Mouse (Mus musculus) embryo, embryonic 10 days (tissue): Measurements from ENCODE around the gene Myrip.
"Not testable (repeated sequence)": the region's sequence is repeated elsewhere in the genome, so short reads cannot be mapped to it uniquely, and the experiment has no call there.

Experiments used
- DNase-seq: peaks from one replicate; pipeline ENCODE4 v3.0.0-alpha.2; 2015; ENCODE audit warnings: low spot score

Gene Myrip

GRCm38 (mm10) chr9:120301213-120301612 lies at the start of gene Myrip:
Myrip (plus strand) TSS chr9:120301513.
- DNase-seq, result not testable (repeated sequence)

DNA sequence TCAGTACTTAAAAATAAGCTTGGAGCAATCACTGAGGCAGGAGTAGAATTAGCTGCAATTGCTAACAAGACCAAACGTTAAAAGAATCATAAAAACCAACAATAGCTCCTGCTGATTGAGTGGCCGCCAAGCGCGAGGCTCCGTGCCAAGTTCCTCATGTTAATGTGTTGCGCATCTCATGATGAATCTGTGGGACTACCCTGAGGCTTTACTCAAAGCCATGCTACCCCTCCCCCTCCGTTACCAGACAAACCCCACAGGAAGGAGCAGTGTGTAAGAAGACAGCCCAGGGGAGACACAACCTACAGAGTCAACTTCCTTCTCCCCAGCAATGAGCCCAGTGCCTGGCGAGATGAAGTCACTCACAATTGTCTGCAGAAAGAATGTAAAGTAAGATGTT lies 41.5 kb upstream of the Myrip start:
- DNase-seq, result no peak

DNA sequence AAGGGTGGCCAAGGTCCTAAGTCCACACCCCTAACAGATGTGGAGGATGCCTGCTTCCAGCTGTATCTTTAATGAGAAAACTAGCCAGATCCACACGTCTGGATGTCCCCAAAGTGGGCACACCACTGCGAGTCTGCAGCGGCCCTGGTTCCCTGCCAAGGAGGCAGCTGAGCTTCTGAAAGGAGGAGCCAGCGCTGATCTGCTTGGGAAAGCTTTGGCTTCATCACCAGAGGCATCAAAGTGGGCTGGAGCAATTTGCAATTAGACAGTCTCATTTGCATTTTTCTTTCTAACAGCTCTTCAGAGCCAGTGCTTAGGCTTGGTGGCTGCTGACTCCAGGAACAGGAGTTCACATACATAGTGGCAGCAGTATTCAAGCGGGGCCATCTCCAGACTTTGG lies 37.3 kb upstream of the Myrip start:
- no peak for DNase-seq

DNA sequence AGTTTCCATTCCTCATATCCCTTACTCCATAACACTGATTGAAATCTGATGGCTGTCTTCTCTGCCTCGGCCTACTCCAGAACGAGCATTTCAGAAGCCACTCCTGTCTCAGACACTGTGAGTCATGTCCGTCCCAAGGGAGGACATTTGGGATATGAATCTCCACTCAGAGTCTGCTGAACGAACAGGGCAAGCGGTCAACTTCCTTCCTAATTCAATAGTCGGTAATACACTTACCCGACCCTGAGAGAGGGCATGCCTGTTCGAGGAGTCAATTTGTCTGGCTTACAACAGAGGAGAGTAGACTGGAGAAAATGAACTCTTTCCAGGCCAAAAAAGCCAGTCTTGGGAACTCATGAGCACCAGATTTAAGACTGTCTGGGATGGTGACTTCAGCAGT lies 28.2 kb upstream of the Myrip start:
- no peak for DNase-seq

GRCm38 (mm10) chr9:120275226-120275625 lies 26.1 kb upstream of the Myrip start:
- DNase-seq, result no peak

DNA sequence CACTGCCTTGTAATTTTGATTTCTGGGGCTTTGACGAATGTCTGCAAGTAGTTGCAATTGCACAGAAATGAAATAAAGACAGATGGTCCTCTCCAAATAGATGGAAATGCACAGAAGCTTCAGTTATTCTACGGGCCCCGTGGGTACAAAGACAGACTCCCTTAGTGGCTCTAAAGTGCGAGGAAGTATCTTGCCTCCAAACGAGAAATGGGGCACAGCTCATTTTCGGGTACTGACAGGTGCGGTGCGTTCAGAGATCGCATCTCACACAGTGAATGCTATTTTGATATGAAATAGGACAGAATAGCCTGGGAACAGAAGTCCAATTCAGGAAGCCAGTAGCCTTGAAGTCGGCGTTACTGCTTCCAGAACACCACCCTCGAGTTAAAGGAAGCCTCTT lies 20.2 kb upstream of the Myrip start:
- no peak for DNase-seq

GRCm38 (mm10) chr9:120282461-120283047 lies 18.8 kb upstream of the Myrip start:
- no peak for DNase-seq

- DNase-seq, result no peak
These were observed 17.8 kb upstream of the Myrip start for GRCm38 (mm10) chr9:120283556-120283955.

DNA sequence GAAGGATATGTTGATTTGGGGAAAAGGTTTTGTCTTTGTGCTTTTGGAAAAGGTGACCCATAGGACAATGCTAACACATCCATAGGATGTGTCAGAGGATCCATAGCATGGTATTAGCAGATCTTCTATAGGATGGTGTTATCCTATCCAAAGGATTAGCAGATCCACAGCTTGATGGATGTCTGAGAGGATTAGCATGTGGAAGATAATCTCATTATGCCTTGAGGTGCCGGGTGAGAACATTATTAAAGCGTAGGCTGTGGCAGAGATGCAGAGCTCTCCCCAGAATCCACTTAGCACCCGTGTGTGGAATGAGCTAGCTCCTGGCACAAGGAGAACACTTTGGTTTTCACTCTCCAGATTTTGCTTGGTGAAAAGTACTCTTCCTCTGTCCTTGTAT lies 13.3 kb upstream of the Myrip start:
- no peak for DNase-seq

DNA sequence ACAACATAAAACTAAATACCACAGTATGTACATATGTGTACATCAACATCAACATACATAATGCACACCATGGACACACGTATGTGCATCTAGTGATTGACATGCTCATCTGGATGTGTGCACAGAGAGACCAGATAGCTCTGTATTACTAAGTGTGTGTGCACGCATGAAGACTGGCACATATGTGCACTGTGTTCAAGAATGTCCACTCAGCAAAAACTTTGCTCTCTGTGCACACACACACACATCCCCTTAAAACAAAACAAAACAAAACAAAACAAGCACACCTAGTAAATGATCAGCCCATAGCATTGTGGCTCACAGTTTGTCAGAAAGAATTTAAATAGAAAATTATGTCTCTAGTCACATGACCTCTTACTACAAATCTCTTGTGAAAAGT lies 10.9 kb upstream of the Myrip start:
- no peak for DNase-seq

DNA sequence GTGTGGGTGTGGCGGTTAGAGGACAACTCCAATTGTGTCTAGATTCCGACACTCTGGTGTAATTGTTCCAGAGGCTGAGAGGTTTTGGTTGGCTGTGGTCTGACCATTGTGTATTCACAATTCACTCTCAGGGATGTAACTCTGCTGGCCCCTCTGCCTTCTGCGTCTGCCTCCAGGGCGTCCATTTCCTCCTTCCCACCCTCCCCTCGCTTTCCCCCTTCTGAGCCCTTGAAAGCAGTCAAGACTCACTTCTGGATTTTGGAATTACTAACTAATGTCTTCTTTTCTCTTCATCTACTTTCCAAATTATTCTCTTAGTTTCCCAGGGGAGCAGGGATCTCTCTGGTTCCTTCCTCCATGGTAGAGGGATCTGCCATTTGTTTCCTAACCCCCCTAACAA lies 8.8 kb upstream of the Myrip start:
- DNase-seq, result no peak

- DNase-seq, result no peak
These were observed 5.8 kb upstream of the Myrip start for GRCm38 (mm10) chr9:120295527-120295926.

DNA sequence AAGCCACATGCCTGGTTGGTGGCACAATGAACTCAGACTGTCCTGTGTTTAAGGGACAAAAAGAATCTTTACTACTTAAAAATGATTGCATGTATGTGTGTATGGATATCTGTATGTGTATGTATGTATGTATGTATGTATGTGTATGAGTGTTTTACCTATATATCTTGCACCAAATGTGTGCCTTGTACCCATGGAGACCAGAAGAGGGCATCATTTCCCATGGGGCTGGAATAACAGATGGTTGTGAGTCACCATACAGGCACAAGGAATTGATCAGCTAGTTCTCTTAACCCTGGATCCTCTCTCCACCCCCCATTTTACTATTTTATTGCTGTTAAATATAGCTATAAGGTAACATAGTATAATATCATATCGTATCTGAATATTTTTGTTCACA lies 4.4 kb upstream of the Myrip start:
- DNase-seq, result no peak

DNA sequence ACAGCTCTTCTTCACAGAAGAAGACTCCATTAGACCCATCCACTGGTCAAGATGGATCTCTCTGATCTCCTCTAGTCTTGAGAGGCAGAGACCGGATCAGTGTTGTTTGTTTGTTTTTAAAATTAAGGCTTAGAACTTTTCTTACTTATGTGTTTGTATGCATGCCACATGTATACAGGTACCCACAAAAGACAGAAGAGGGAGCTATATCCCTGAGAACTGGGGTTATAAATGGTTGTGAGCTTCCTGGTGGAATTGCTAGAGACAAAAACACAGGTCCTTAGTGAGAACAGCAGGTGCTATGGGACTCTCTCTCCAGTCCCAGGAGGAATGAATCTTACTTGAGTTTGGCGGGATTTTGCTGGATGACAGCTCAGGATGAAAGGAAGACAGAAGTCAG lies 1.9 kb upstream of the Myrip start:
- no peak for DNase-seq

GRCm38 (mm10) chr9:120302980-120303452 lies 1.7 kb downstream of the Myrip start:
- no peak for DNase-seq

DNA sequence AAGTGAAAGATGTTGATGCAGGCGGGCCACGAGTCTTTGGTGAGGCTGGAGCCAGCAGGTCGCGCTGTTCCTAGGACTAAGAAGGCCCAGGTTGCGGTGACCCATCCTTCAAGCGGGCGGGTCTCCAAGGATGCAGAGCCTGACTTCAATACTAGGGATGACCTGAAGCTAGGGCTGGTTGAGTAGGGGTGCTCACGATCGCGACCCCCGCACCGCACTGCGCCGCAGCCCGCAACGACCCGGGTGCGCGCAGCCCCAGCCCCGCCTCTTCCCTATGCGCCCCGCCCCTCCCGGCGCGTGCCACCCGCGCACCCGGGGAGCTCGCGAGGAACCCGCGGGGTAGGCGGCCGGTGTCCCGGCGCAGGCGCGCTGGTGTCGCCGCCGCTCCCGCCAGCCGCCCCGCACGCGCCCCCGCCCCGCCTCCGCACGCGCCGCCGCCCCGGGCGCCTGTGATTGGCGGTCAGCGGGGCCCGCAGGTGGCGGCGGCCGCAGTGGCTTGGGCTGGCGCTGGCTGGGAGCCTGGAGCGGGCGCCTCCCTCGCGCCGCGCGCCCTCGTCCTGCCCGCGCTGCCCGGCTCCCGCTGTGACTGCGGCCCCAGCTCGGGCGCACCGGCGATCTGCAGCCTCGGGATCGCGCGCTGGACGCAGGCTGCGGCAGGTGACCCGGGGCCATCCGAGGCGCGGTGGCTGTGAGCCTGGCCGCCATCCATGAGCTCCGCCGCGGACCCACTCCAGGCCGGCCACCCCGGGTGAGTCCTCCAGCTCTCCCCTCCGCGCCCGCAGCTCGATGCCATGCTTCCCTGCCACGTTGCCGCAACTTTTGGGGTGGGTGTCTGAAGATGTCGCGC lies 2.4 kb downstream of the Myrip start:
- peak; percentile 64 for DNase-seq

DNA sequence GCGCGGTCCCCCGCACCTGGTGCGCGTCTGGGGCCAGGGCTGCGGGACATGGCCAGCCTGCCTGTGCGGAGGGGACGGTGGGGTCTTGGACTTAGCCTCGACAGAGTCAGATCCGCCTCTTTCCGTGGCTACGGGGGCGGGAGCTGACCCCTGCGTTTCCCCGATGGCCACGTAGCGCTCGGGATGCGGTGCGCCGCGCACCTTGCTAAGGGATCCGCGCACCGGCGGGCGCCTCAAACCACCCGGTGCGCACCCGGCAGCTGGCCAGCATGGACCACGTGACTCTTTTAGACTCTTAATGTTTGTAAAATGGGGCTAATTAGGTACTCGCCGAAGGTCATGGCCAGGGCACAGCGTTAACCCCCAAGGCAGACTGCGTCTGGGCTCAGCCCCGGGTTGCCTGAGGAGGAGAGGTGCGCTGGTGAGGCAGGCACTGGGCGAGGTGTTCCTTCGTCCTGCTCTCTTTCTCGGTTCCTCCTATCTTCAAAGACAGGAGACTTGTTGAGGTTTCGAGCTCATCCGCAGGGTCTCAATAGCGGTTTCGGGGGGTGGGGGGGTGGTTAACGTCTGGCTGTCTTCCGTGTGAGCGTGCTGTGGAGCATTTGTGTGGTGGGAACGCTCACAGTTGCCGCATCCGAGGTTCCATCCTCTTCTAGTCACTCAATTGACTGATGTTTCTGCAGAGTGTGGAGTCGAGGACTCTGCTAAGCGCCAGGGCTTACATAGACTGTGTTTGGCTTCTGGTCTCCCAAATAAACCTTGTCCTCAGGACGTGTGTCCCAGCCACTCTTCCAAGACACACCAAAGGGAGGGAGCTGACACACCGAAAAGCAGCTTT lies 3.2 kb downstream of the Myrip start:
- peak; percentile 17 for DNase-seq

GRCm38 (mm10) chr9:120315171-120315570 lies 13.9 kb downstream of the Myrip start:
- no peak for DNase-seq

DNA sequence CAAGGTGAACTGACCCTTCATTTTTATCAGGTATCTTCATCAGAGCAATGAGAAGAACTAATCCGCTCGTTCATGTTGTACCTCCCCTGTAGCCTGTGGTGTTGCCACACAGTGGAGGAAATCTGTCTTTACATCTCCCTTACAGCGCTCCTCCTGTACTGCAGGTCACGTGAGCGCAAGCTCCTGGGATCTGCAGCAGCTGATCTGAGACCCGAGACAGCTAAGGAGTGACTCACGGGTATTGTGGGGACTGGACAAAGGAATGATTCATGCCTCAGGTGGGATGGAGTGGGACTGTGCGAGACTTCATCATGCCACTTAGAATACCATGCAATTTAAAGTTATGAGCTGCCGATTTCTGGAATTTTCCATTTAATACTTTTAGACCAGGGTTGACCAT lies 17.8 kb downstream of the Myrip start:
- DNase-seq, result no peak

DNA sequence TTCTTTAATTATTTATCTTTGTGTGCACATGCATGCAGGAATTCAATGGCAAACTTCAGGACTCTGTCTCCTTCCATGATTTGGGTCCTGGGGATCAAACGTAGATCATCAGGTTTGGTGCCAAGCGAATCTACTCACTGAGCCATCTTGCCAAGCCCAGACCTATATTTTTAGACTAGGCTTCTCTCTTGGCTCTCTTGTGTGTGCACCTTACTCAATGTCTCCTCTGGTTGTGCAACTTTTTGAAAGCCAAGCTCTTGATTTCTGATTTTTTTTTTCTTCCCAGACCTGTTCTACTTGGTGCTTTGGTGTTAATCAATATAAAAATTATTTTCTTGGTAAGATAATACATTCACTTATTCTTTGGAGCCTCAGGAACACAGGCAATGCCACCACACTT lies 19.3 kb downstream of the Myrip start:
- DNase-seq, result no peak

GRCm38 (mm10) chr9:120322702-120323426 lies 21.6 kb downstream of the Myrip start:
- no peak for DNase-seq

GRCm38 (mm10) chr9:120331048-120331447 lies 29.7 kb downstream of the Myrip start:
- not testable (repeated sequence) for DNase-seq
